16 mouse cellular contexts compared by ENCODE assay signal in the genomic region with DNA sequence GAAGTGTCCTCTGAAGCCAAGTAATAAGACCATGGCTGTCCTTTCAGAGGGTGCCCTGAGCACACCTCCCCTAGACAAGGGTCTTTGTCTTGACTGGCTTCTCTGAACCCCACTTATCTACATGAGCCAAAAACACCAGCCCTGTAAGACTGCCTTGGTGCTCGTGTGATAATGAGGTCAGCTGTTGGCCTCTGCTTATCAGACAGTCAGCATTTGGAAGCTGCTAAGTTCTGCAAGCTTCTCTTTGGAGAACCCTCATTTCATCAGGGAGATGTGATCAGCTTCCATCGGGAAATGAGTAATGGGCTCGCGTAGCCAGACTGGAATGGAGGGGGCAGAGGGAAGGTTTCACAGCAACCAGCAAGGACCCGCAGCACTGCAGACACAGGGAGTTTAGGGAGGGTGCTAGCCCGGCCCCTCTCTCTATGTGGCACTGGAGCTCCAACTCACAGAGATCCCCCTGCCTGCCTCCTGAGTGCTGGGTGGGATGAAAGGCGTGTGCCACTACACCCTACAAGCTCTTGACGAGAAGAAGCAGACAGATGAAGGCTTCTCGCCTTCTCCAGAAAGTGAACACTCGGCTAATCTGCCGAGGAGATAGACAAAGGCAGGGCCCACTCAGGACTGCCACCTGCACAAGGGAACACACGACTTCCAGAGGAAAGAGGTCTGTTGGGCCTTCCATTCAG. TPM values are rescaled to one million over a fixed set of nuclear protein-coding genes. Genes with fewer than 3 reads are reported as not detected.
A peak's percentile ranks its signal among the peaks of the same experiment; 100 is the strongest.
DNase-seq lines count a peak whose midpoint lies in the region; ATAC-seq and TF ChIP-seq lines count a peak whose summit lies in the region.
"Had no signal": no experiment of that assay in that cellular context is flagged by ENCODE, and none has a peak within 500 bp of the region (broad histone marks: within the 10 kb centered on the region; RNA-seq: fewer than 3 reads in every experiment).

No protein-coding gene starts in this region.

- no peak overlapping the region for H3K9ac ChIP-seq in heart, embryonic 13.5 days
- peak overlapping the region; percentile 97 for H3K9ac ChIP-seq in liver, embryonic 14.5 days (replicated peaks)
- H3K9ac ChIP-seq: midbrain, embryonic 12.5 days had no signal

- H3K4me1 ChIP-seq in heart, embryonic 13.5 days: peaks cover 17% of the 10 kb centered on the region
- H3K4me1 ChIP-seq in G1E (ENCODE audit: insufficient read depth, low read depth, low read length): peaks cover 75% of the 10 kb centered on the region
- peaks cover 38 to 47% of the 10 kb centered on the region in 2 experiments for H3K4me1 ChIP-seq in liver, embryonic 14.5 days (replicated peaks; ENCODE audit: control insufficient read depth in 2 of 2, insufficient read depth in 2 of 2, low read length in 1 of 2)
- H3K4me1 ChIP-seq: midbrain, embryonic 12.5 days had no signal

- peaks cover 32% of the 10 kb centered on the region for H3K36me3 ChIP-seq in heart, embryonic 13.5 days
- H3K36me3 ChIP-seq in G1E (replicated peaks): peaks cover 62% of the 10 kb centered on the region
- H3K36me3 ChIP-seq in liver, embryonic 14.5 days (replicated peaks; ENCODE audit: control insufficient read depth, insufficient read depth, low read depth): peaks cover 68% of the 10 kb centered on the region

- 46% methylated on average over 12 of the region's 12 CpGs for WGBS in heart, embryonic 13.5 days
- WGBS in liver, embryonic 14.5 days (ENCODE audit: insufficient replicate concordance): 11% methylated on average over 12 of the region's 12 CpGs

- ATAC-seq in heart, embryonic 13.5 days (ENCODE audit: extremely low read depth, insufficient number of reproducible peaks, low FRiP score, low TSS enrichment): peak; percentile 48; the same call in 1 of the 2 replicates
- ATAC-seq in G1E (ENCODE audit: extremely low read depth, insufficient number of reproducible peaks, low FRiP score, poor library complexity, severe bottlenecking): peak; percentile 83
- ATAC-seq in liver, embryonic 14.5 days (ENCODE audit: insufficient read depth): peak; percentile 81

- H3K27me3 ChIP-seq in heart, embryonic 13.5 days (replicated peaks): no peaks in the 10 kb centered on the region
- H3K27me3 ChIP-seq in G1E (ENCODE audit: insufficient read depth, low read length): no peaks in the 10 kb centered on the region
- no peaks in the 10 kb centered on the region for H3K27me3 ChIP-seq in liver, embryonic 14.5 days (ENCODE audit: control insufficient read depth, insufficient read depth, low read length)
- H3K27me3 ChIP-seq: midbrain, embryonic 12.5 days had no signal

- H3K4me3 ChIP-seq in heart, embryonic 13.5 days: no peak overlapping the region
- peak overlapping the region; percentile 60; the same call in 1 of the 2 replicates for H3K4me3 ChIP-seq in G1E (ENCODE audit: low read depth, low read length)
- H3K4me3 ChIP-seq in liver, embryonic 14.5 days (ENCODE audit: insufficient read depth in 1 of 2, low read depth in 2 of 2, low read length in 2 of 2): peak overlapping the region; percentile 59 to 82
- H3K4me3 ChIP-seq: midbrain, embryonic 12.5 days had no signal

- H3K27ac ChIP-seq in heart, embryonic 13.5 days (replicated peaks): peak overlapping the region; percentile 25; the same call in 1 of the 2 replicates
- H3K27ac ChIP-seq in liver, embryonic 14.5 days: peak overlapping the region; percentile 96
- H3K27ac ChIP-seq: kidney, postnatal 0 days; midbrain, embryonic 12.5 days had no signal

- no peaks in the 10 kb centered on the region for H3K9me3 ChIP-seq in heart, embryonic 13.5 days
- H3K9me3 ChIP-seq in G1E (replicated peaks): no peaks in the 10 kb centered on the region
- H3K9me3 ChIP-seq in liver, embryonic 14.5 days (ENCODE audit: control insufficient read depth, low read length): no peaks in the 10 kb centered on the region
- H3K9me3 ChIP-seq: midbrain, embryonic 12.5 days had no signal

- intact Hi-C loops in heart, postnatal 10 days (cut with DNase I): no loop called here

- H3K4me2 ChIP-seq in heart, embryonic 13.5 days: peak overlapping the region; percentile 43
- H3K4me2 ChIP-seq in liver, embryonic 14.5 days (ENCODE audit: low read depth): peak overlapping the region; percentile 97
- H3K4me2 ChIP-seq: midbrain, embryonic 12.5 days had no signal

- TF ChIP-seq EP300 in liver, embryonic 14.5 days (IDR thresholded peaks at IDR 0.05; ENCODE audit: low read depth): peak; percentile 97

- TF ChIP-seq CTCF in G1E (IDR thresholded peaks at IDR 0.05; ENCODE audit: low read depth, low read length): no peak
- TF ChIP-seq CTCF in liver, embryonic 14.5 days (IDR thresholded peaks at IDR 0.05; ENCODE audit: low read depth): no peak

- DNase-seq in heart, postnatal 10 days: no peak
- peak; percentile 79 for DNase-seq in G1E (ENCODE audit: low spot score)
- DNase-seq in c-Kit-positive CD71-positive TER-119-negative erythroid progenitor cells, embryonic 14.5 days (ENCODE audit: low read depth): peak; percentile 77
- DNase-seq in liver, embryonic 14.5 days (ENCODE audit: low read depth in 3 of 3, low spot score in 3 of 3): peak; percentile 80 to 87 (median 83)
- no peak for DNase-seq in cerebellum, postnatal 14 days
- DNase-seq in right cerebral cortex, postnatal 4 days: no peak
- no peak for DNase-seq in cerebellum, adult 11 months
- DNase-seq: adrenal gland, postnatal 36 days; cerebellum, adult 2 months; embryo, embryonic 11 days; heart, postnatal 14 days; lung, postnatal 10 days had no signal

RNA-seq across cellular contexts. Expression of a gene that starts 11.0 kb away (rescaled TPM):
- 81.7 and 88.8 TPM in 2 replicates for polyA plus RNA-seq in heart, embryonic 13.5 days (2015; fragmentation: Nextera tagmentation; extraction: Ambion mirVana)
- total RNA-seq in heart, postnatal 10 days (2021): 10 to 100 TPM; 53.3 to 54.8 TPM
- total RNA-seq in G1E (2014; fragmentation: Nextera tagmentation) (60.0 and 61.6 TPM in 2 replicates), G1E (2017) (92.2 and 103 TPM in 2 replicates)
- 117 and 130 TPM in 2 replicates for polyA plus RNA-seq in G1E (2012)
- polyA plus RNA-seq in liver, embryonic 14.5 days (2012; rRNA removed): 35.0 and 55.4 TPM in 2 replicates
- polyA plus RNA-seq in liver, embryonic 14.5 days (2014; fragmentation: Nextera tagmentation; extraction: Ambion mirVana): 78.5 and 87.7 TPM in 2 replicates

RNA-seq across cellular contexts. Expression of a gene that starts 11.7 kb away (rescaled TPM):
- 29.5 and 34.2 TPM in 2 replicates for polyA plus RNA-seq in heart, embryonic 13.5 days (2015; fragmentation: Nextera tagmentation; extraction: Ambion mirVana)
- total RNA-seq in heart, postnatal 10 days (2021): 10 to 100 TPM; 14.9 to 17.0 TPM
- total RNA-seq in G1E (2014; fragmentation: Nextera tagmentation): 18.3 and 33.8 TPM in 2 replicates
- 25.7 and 26.7 TPM in 2 replicates for total RNA-seq in G1E (2017)
- polyA plus RNA-seq in G1E (2012): 1.8 and 2.9 TPM in 2 replicates
- polyA plus RNA-seq in liver, embryonic 14.5 days (2012; rRNA removed): 162 and 175 TPM in 2 replicates
- 184 and 195 TPM in 2 replicates for polyA plus RNA-seq in liver, embryonic 14.5 days (2014; fragmentation: Nextera tagmentation; extraction: Ambion mirVana)

RNA-seq across cellular contexts. Expression of a gene that starts 18.3 kb away (rescaled TPM):
- not detected in 2 replicates for polyA plus RNA-seq in heart, embryonic 13.5 days (2015; fragmentation: Nextera tagmentation; extraction: Ambion mirVana)
- not detected for total RNA-seq in heart, postnatal 10 days (2021)
- total RNA-seq in G1E (2014; fragmentation: Nextera tagmentation): not detected in 2 replicates
- total RNA-seq in G1E (2017): not detected in 2 replicates
- not detected in 2 replicates for polyA plus RNA-seq in G1E (2012)
- polyA plus RNA-seq in liver, embryonic 14.5 days (2012; rRNA removed): 0.04 and 0.08 TPM in 2 replicates
- not detected in 2 replicates for polyA plus RNA-seq in liver, embryonic 14.5 days (2014; fragmentation: Nextera tagmentation; extraction: Ambion mirVana)
- total RNA-seq: adrenal gland, postnatal 36 days; gastrocnemius, postnatal 4 days; heart, postnatal 14 days had no signal
- polyA plus RNA-seq: cerebellum, adult 2 months; kidney, postnatal 0 days; midbrain, embryonic 12.5 days had no signal

Comparison
In these comparisons a context has a peak if more than half of its experiments do, and no peak if none do; other contexts are left out.
1. DNase-seq: peak in G1E (single experiment), c-Kit-positive CD71-positive TER-119-negative erythroid progenitor cells, embryonic 14.5 days (single experiment) and liver, embryonic 14.5 days (3 of 3); none in heart, postnatal 10 days (0 of 2), cerebellum, postnatal 14 days (0 of 2), right cerebral cortex, postnatal 4 days (single experiment) and cerebellum, adult 11 months (single experiment).
2. Peak in every context shown above with its lines, with median percentiles within 50 percentile points of each other: ATAC-seq.